Mouse (Mus musculus) urinary bladder, postnatal 25 days (tissue): ENCODE data around the gene Slc26a10.
"Not testable (repeated sequence)": the region's sequence is repeated elsewhere in the genome, so short reads cannot be mapped to it uniquely, and the experiment has no call there.

Experiments
- DNase-seq: peaks from one replicate; pipeline ENCODE4 v3.0.0; 2022; ENCODE audit warnings: low spot score

Slc26a10 gene

DNA sequence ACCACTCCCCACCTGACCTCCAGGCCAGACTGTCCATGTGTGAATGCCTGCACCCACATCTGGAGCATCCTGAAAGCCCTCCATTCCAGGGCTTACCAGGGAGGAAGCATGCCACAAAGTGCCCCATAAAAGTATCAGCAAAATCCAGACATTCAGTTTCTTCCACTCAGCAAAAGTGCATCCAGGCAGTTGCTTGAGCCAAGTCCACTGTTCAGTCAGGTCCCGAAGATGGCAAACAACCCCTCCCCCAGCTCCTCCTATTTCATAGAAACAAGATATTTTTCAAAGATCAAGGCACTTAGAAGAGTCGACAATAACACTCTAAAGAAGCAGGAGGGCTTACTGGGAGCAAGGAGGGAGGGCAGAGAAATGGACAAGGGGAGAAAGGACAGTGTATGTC lies 18.0 kb upstream of the Slc26a10 start:
- DNase-seq, result no peak

DNA sequence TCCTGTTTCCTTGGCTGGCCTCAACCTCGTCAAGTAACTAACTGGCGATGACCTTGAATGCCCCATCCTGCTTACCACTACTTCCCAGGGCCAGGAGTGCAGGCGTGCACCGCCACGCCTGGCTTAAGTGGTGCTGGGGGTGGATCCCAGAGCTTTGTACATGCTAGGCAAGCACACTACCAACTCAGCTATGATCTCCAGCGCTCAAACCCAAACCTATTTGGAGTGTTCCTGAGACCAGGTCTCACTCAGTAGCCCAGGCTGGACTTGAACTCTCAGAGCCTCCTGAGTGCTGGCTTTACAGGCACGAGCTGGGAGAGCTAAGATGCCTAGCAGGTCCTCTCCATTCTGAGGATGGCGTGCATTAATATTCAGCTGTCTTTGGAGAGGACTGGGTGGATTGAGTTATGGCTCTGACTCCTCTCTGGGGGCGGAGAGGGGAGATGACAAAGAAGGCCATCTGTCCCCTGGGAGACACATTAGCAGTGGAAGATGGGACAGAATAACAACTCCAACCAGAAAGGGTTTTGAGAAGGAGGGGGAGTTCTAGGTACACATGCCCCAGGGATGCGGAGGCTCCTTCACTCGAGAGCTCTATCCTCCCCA lies 17.2 kb upstream of the Slc26a10 start:
- DNase-seq, result no peak

DNA sequence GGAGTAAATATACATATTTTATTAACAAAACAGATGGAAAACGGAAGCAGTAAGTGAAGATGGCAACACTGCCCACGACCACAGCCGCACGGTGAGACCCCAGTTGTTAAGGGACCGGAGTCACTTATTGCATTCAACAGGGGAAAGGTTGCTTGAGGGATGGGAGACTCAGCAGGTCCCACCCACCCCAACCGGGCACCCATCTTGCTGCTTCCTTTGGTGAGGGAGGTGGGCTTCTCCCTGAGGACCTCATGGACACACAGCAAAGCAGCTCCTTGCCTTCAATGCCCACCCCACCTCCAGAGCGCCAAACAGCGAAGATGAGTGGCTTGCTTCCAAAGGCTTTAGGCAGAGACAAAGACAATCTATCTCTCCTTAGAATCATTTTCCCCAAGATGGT lies 16.7 kb upstream of the Slc26a10 start:
- no peak for DNase-seq

DNA sequence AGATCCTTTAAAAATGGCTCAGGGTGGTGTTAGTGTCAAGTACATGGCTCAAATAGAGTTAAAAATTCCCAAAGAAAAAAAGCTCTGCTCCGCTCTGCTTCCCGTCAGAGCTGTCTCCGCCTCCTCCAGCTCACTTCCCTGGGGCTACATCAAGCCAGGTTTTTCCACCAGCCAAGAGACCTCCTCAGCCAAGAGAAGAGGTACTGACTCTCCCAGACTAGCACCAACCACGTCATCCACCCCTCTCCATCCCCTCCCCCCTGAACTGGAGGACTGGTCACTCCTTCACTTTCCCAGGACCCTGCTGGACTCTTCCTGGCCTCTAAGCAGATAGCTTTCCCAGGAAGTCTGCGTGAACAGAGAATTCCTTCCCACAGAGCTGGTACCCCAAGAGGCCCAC lies 15.9 kb upstream of the Slc26a10 start:
- DNase-seq, result peak; percentile 26

DNA sequence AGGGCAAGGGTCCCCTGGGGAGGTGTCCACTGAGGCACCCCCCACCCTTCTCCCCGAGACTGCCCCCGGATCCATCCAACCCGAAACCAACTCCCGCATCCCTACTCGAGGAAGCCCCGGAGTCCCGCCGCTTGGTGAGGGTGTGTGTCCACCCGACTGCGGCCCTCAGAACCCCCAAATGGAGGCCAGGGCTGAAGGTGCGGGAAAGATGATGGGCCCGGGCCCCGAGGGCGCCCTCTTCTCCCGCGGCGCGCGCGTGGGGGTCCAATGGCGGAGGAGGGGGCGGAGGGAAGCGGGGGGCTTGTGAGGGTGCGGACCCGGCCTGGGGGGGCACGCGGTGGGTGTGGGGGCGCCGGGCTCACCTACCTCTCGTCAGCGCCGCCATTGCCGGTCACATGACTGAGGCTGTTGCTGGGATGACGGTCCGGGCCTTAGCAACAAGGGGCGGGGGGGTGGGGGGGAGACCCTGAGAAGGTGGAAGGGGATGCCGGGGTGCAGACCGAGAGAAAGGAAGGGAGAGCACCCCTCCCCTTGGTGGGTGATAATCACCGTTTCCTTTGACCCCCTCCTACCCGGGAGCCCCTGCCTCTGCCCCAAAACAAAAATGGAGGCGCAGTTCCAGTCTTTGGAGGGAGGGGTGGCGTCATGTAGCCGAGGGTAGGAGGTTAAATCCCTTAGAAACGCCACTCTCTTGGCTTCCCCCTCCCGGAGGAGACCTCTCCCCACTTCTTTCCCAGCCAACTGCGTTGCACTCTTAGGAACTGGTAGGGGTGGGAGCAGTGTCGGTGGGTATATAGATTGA lies 15.1 kb upstream of the Slc26a10 start, which contains the start of gene Dtx3:
Gene Dtx3, minus strand, starts transcription at position 401 of the 802 bp plus-strand sequence.
- DNase-seq, result no peak

DNA sequence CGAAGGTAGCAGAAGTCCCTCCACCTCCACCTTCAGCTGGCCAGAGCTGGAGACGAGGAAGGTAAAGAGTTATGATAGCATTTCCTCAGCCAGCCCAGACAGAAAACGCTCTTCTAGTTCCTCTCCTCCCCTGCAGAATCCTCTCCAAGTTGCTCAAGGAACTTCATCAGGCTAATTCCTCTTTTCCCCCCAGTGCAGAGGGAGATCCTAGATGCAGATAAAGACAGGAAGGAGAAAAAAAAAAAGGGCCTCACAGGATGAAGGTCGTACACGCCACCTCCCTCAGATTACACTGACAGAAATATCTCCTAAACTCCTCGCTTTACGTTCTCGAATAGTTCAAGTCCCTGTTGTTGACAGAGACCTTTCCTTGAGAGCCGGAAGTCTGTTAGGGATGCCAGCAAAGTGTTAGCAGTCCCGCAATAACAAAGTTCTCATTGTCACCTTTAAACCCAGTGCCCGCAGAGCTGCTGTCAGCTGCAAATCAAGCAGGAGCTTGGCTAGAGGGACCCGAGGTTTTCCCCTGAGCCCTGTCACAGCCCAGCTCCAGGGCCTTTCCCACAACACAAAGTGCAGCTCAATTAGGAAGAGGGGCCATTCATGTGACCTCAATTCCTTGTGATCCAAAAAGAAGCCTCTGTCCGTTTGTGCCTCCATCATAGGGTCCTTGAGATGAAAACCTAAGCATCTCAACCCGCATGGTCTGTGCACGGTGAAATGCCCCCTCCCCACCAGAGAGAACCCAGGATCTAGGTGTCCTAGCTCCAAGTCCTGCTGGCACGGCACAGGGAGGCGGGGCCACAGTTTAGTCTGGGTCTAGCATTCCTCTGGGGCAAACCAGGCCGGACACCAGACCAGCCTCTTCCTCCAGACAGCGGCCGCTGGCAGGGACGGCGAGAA lies 14.2 kb upstream of the Slc26a10 start:
- DNase-seq, result peak; percentile 52

DNA sequence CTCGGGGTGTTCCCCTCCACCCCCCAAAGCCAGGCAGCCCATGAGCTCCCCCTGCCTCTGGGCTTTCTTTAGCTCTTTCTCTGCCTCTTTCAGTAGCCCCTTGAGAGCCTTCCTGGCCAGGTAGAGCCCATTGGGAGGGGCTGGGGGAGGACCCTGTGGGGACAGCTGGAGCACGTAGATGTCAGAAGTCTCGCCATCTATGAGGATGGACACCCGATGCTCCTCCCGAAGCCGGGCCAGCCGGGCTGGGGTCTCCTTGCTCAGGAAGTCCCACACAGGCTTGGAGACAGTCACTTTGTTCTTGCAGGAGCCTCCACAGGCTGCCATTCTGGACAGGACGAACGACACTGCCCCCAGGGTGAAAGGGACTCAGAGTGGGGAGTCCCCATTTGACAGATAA lies 12.6 kb upstream of the Slc26a10 start:
- DNase-seq, result no peak

DNA sequence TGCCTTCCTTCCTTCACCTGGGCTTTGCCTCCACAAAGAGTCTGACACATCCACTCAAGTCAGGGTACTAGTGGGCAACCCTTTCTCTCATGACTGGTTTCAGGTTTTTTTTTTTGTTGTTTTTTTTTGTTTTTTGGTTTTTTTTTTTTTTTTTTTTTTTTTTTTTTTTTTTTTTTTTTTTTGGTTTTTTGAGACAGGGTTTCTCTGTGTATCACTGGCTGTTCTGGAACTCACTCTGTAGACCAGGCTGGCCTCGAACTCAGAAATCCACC lies 11.5 kb upstream of the Slc26a10 start:
- not testable (repeated sequence) for DNase-seq

DNA sequence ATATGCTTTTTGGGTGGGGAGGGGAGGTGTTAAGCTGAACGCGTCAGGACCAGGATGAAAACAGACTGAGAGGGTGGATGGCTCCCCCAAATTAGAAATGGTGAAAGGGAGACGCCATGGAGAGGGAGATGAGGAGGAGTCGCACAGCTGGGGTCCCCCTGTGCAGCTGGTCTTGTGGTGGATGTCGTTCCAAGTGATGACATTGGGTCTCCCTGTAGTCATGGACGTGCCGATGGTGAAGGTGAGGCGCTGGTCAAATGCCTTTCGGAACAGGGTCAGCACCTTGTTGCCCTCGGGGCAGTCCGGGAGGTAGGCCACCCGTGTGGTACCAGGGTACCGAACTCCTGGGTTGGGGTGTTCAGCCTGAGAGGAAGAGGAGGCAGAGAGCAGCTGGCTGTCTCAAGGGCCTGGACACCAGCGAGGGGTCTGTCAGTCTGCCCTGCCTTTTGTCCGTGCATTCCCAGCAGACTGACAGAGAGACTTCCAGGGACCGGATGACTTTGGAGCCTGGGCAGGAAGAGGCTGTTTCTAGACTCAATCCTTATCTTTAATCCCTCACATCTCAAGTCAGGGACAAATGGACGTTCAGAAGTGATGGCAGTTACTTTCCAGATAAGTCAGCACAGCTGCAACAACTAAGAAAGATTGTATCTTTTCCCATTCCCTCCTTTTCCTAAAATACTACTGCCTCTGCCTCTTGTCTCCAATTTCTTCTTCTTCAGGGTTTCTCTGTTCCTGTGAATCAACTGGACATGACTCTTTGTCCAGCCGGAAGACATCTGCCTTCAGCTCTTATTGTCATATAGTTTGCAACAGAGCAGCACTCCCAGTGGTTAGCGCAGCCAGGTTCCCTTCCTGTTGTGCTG lies 11.0 kb upstream of the Slc26a10 start:
- no peak for DNase-seq

DNA sequence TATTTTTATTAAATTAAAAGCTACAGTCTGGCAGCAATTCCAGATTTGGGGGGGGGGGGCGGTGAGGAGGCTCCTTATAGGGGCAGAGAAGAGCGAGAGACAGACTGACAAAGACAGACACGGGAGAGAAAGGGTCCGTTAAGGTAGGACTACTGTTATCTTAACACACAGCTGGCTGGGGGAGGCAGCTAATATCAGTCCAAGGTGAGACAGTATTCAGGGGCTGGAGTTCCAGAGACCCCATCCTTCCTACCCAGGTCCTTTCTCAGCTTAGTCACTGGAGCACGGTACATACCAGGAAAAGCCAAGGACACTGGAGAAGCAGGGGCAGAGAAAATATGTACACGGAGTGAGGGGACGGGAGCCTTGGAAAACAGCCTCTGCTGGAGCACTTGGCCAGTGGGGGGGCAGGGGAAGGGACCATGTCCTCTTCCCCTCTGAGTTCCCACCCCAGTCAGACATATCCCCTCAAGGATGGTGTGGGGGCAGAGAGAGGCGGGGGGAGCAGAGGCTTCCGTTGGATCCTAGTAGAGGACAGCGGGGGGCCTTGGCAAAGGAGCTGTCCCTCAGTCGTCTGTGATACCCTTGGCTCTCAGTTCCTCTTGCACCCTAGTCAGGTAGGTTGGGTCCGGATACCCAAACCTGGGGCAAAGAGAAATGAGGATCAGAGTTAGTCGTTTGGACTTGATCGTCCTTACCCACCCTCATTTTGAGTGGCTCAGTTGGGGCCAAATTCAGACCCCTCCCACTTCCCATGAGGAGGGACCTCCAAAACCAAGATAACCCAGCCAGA lies 10.1 kb upstream of the Slc26a10 start:
- DNase-seq, result no peak

DNA sequence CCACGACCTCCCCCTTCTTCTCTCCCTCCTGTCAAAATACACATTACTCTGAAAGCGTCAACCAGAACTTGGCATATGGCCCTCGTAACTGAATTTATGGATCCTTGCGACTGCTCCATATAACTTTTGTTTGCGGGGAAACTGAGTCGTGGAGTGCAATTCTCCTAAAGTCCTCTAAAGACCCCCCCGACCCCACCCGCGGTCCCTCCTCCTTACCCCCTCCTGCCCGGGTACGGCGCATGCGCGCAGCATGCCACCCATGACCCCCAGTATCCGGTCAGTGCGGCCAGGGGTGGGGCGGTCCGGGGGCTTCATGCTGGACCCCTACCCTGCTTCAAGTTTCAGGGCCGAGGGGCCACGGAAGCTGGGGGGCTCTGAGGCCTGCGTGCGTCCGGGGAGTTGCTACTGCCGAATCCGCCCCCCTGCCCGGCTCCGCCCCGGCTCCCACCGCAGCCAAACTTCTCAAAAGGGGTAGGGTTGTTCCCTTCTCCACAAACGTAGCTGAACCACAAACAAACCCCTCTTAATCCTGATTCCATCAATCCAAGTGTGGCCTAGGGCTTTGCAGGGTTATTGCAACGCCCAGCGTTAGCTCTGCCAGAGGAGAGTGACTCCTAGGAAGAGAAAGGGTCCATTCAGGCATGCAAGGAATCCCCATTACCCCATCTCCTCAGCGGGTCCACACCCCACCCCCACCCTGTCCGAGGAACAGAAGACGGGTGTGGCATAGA lies 9.4 kb upstream of the Slc26a10 start, which contains the start of gene Arhgef25:
Gene Arhgef25, minus strand, starts transcription at position 433 of the 731 bp plus-strand sequence.
- no peak for DNase-seq

DNA sequence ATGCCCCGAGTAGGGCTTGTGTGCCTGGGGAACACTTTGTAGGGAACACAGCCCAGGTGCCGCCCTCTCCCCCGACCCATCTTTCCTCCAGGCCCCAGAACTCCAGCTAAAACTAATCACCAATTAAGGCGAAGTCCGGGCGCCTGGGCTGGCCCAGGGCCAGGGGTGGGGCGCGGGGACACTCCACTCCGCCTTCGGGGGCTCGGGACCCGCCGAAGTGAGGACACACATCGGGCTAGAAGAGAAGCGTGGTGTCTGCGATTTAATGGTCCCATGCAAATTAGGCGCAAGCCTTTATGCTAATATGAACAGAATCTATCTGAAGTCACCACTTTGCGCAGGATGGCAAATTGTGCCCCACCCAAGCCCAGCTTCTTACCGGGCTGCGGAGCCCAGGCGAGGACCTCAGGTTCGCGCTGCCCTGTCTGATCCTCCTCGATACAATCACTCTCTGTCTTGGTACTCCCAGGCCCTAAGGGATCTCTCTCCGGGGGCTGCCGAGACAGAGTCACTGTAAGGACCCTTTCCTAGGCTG lies 8.7 kb upstream of the Slc26a10 start:
- peak; percentile 48 for DNase-seq

DNA sequence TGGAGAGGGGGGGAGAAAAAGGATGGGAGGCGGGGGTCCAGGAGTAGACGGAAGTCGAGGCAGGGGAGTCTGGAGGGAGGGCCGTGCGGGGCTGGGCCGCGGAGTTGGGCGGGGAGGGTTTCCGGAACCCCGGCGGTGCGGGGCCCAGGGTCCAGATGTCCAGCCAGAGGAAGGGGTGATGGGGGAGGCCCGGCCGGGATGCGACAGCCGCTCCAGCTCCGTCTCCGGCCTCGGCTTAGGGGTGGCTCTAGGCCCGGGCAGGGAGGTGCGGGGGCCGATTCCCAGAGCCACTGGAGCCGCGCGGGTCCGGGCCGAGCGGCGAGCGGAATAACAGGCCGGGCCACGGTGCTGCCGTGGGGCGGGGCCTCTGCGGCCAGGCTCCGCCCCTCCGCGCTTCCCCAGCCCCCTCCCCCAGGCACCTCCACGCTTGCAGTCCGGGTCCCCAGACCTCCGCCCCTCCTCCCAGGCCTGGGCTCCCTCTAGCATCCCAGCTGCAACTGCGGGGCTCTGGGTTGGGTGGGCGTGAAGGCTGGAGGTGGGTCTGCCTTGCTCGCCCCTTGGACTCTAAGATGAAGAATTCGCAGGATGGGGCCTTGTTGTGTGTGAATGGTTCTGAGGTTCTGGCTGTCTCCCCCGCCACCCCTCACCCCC lies 8.1 kb upstream of the Slc26a10 start:
- peak; percentile 43 for DNase-seq

DNA sequence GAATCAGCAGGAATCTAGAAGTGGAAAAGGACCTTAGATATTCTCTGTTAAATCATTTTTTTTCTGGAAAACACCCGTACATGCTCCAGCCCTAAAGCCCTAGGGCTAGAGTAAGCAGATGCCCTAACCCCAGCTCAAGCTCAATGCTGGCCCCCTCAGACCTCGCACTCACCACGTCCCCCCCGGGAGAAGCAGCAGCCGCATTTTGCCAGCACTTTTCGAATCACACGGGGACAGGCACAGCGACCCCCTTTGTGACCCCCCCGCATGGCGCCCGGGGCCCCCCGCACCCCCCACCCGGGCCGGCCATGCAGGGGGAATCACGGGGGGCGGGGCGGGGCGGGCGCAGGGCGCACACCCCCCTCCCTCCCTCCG lies 7.6 kb upstream of the Slc26a10 start:
- no peak for DNase-seq

DNA sequence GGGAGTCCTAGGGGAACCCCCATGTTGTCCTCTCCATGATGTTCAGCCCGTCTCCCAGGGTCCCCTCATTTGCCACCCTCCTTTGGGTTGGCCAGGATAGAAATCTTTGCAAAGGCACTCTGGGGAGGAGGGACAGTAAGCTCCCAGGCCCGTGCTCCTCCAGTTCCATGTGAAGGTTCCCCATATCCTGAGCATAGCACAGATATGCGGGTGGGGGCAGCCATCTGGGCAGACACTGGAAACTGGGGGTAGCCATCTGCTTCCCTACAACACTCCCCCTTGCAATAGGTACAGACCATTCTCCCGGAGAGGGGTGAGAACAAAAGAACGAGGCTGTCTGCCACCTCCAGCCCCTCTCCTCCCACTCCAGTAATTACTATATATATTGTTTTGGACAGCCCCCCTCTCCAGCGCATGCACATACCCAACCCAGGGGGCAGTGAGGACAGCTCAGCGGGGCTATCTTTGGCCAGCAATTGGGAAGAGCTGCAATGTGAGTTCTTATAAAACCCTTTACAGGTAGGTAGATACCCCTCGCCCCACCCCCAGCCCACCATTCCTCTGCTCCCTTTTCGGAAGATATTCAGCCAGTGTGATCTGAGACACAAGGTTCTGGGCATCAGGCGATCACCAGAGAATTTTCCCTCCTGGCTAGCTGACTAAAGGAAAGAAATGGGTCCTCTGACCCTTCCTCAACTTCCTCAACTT lies 7.1 kb upstream of the Slc26a10 start:
- DNase-seq, result no peak

DNA sequence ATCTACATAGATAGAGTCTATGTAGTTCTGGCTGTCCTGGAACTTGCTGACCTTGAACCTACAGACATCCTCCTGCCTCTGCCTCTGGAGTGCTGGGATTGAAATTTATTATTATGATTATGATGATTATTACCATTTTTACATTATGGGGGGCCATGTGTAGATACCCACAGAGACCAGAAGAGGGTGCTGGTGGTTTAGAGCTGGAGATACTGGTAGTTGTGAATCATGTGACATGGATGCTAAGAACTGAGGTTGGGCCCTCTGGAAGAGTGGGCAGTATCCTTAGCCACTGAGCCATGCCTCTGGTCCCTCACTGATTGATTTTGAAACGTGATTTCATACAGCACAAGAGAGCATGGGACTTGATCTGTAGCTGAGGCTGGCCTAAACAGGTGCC lies 6.0 kb upstream of the Slc26a10 start:
- DNase-seq, result no peak

DNA sequence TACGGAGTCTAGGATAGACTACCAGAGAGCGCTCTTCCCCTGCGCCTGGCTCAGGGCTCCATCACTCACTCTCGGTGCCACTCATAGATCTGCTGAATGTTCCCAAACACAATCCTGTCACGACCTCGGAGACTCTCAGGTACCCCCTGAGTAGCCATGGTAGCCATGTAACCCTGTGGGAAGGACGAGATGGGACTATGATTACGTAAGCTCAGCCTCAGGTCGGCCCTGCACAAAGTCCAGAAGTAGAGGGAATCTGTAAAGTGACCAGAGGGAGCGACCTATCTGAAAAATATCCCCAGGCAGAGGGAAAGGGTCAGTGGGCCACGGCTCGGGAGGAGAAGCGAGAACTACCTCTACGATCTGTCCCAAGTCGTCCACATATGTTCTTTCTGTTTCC lies 5.1 kb upstream of the Slc26a10 start:
- DNase-seq, result no peak

DNA sequence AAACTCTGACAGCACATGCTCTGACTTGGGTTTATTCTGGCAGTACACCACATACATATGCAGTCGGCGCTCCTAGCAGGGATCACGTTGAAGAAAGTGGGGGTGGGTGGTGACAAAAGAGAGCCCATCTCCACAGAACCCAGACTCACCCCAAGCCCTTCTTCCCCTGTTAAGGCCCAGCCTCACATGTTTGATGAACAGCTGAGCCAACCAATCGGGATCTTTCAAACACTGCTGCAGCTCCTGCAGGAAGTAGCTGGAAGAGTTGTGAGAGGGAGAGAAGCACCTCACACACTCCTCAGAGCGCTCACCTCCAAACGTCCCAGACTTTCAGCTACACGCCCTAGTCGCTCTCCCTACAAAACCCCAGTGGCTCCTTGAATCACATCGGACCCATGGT lies 4.7 kb upstream of the Slc26a10 start:
- DNase-seq, result no peak

DNA sequence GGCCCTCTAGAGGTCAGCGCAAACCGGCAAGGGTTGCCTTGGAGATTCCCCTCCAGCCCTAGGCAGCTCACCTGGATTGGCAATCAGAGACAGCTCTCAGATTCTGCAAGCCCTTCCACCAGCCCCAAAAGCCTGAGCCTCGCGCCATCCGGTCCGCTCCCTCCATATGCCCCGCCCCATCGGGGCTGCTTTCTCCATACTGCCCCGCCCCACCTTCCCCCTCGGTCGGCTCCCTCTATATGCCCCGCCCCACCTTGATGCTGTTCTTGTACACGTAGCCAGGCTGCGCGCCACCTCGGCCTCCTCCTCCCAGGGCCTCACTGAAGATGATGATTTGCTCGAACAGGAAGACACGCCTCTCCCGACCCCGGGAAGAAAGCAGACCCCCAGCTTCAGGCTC lies 3.3 kb upstream of the Slc26a10 start:
- no peak for DNase-seq
